Comparison of ENCODE assay signal across 19 mouse cellular contexts in genomic region chr3:82793656-82794055, GRCm38 (mm10).
DNase-seq lines count a peak whose midpoint lies in the region; TF ChIP-seq lines count a peak whose summit lies in the region.
"Had no signal": no experiment of that assay in that cellular context is flagged by ENCODE, and none has a peak within 500 bp of the region (broad histone marks: within the 10 kb centered on the region; RNA-seq: fewer than 3 reads in every experiment).

No protein-coding gene starts in this region.

- H3K79me2 ChIP-seq in macrophage (ENCODE audit: inconsistent target): no peaks in the 10 kb centered on the region

- TF ChIP-seq CTCF in lung, adult 2 months (IDR thresholded peaks at IDR 0.05; ENCODE audit: insufficient read depth, low read length): no peak

- H3K4me1 ChIP-seq in lung, adult 2 months (ENCODE audit: control insufficient read depth, insufficient read depth, low read length): no peaks in the 10 kb centered on the region
- H3K4me1 ChIP-seq: hindbrain, embryonic 13.5 days; liver, embryonic 13.5 days; midbrain, embryonic 13.5 days had no signal

- no peak overlapping the region for H3K4me3 ChIP-seq in lung, adult 2 months (replicated peaks; ENCODE audit: extremely low read depth, low read depth, low read length)
- H3K4me3 ChIP-seq in macrophage (ENCODE audit: inconsistent target): no peak overlapping the region
- H3K4me3 ChIP-seq: erythroblast, embryonic 14.5 days; gastrocnemius, adult 2 months; heart, adult 2 months; hindbrain, embryonic 13.5 days; liver, embryonic 13.5 days; midbrain, embryonic 13.5 days had no signal

- DNase-seq in adrenal gland, adult 2 months: peak; percentile 49
- no peak for DNase-seq in adrenal gland, postnatal 4 days (ENCODE audit: low spot score in 2 of 2)
- peak; percentile 3 for DNase-seq in lung, postnatal 36 days
- DNase-seq in lung, adult 2 months: no peak
- DNase-seq in urinary bladder, postnatal 36 days (ENCODE audit: low spot score in 2 of 2): no peak
- DNase-seq in embryo, embryonic 10 days (ENCODE audit: low spot score): no peak
- DNase-seq in ovary, postnatal 10 days (ENCODE audit: low spot score): no peak
- DNase-seq: cerebellum, adult 11-12 months; cerebellum, postnatal 36 days; forebrain, postnatal 0 days; gastrocnemius, adult 2 months; heart, adult 2 months; liver, embryonic 13.5 days; lung, postnatal 10 days; right cerebral cortex, postnatal 14 days had no signal

- peak overlapping the region; percentile 98 for H3K27ac ChIP-seq in macrophage
- H3K27ac ChIP-seq: gastrocnemius, adult 2 months; heart, adult 2 months; hindbrain, embryonic 13.5 days; liver, embryonic 13.5 days; midbrain, embryonic 13.5 days had no signal

- TF ChIP-seq POLR2A in lung, adult 2 months (IDR thresholded peaks at IDR 0.05; ENCODE audit: borderline replicate concordance, extremely low read depth, low read depth, low read length): no peak

- no peaks in the 10 kb centered on the region for H3K36me3 ChIP-seq in macrophage (ENCODE audit: inconsistent target)
- H3K36me3 ChIP-seq: hindbrain, embryonic 13.5 days; liver, embryonic 13.5 days; midbrain, embryonic 13.5 days had no signal

- 69% methylated on average over 1 of the region's 1 CpGs for WGBS in lung, adult 2 months
- WGBS in macrophage (ENCODE audit: missing documents): 8% methylated on average over 1 of the region's 1 CpGs

Comparison
In these comparisons a context has a peak if more than half of its experiments do, and no peak if none do; other contexts are left out.
1. DNase-seq: peak in adrenal gland, adult 2 months (single experiment) and lung, postnatal 36 days (single experiment); none in adrenal gland, postnatal 4 days (0 of 2), lung, adult 2 months (single experiment), urinary bladder, postnatal 36 days (0 of 2), embryo, embryonic 10 days (single experiment) and ovary, postnatal 10 days (single experiment).